Mouse (Mus musculus) spleen, adult 2 months (tissue): ENCODE measurements at regions not wholly inside any gene's neighbourhood (a gene's known extent, or its start where the extent isn't known, plus 50 kb on each side); places are given as distances from the start of the nearest gene placed in this dataset.

Source experiments
- CTCF ChIP-seq: fragments of 200-500 bp; IDR thresholded peaks from 2 replicates; pipeline ENCODE4 v1.5.1; 2011; ENCODE audit warnings: mild to moderate bottlenecking, inconsistent platforms; ENCODE audit not compliant: insufficient read depth, insufficient read length, insufficient replicate concordance; ENCODE audit errors: extremely low read depth
- POLR2A ChIP-seq: fragments of 200-500 bp; IDR thresholded peaks from 2 replicates; pipeline ENCODE4 v1.6.1; 2011; ENCODE audit warnings: low read depth, low read length, inconsistent platforms

- TF ChIP-seq CTCF (no peak), POLR2A (no peak)
Observed at GRCm38 (mm10) chr14:74205011-74205410, 435.6 kb upstream of the Htr2a start.
